Mouse (Mus musculus): ENCODE data around the gene Best1. TPM values are rescaled to one million over a fixed set of nuclear protein-coding genes. Genes with fewer than 3 reads are reported as not detected.

Best1 gene
- polyA plus RNA-seq, 1 experiment from 2014 or later = 1.5 TPM

DNA sequence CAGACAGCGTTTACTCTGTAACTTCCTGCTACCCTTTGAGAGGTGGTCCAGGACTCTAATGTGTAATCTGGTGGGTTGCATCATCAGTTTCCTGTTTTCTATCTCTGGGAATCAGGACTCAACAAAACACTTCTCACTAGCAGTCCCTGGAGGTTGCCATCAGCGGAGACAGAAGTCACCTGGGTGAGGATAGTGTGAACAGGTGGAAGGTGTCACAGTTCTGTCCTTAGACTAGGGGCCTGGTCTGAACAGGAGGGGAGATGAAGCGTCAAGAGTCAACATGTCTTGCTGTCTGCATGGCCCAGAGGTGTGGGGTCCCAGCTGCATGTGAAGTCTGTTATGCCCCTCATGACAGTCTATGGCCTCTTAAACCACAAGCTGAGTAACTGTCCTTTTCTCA, 48.5 kb downstream of the Best1 start:
- H3K4me2 ChIP-seq (ENCODE audit: low read depth) = no peak overlapping the region
- no peak overlapping the region for H3K4me3 ChIP-seq (ENCODE audit: low read depth, low read length)
- H3K4me1 ChIP-seq (ENCODE audit: control insufficient read depth, insufficient read depth, low read length) = peaks cover 4% of the 10 kb centered on the region; the same call in 1 of the 2 replicates
- no peaks in the 10 kb centered on the region for H3K27me3 ChIP-seq (ENCODE audit: control insufficient read depth, insufficient read depth, low read length)
- ATAC-seq (ENCODE audit: insufficient read depth, low FRiP score, low TSS enrichment) = no peak
- no peak for DNase-seq (ENCODE audit: low spot score)
- no peak overlapping the region for H3K27ac ChIP-seq (ENCODE audit: low read depth, low read length)
- WGBS = 95% methylated on average over 3 of the region's 3 CpGs
- H3K36me3 ChIP-seq (ENCODE audit: control insufficient read depth, insufficient read depth, low read length) = no peaks in the 10 kb centered on the region
- no peak overlapping the region for H3K9ac ChIP-seq (ENCODE audit: low read length)
- H3K9me3 ChIP-seq (ENCODE audit: control insufficient read depth, low read length) = no peaks in the 10 kb centered on the region

DNA sequence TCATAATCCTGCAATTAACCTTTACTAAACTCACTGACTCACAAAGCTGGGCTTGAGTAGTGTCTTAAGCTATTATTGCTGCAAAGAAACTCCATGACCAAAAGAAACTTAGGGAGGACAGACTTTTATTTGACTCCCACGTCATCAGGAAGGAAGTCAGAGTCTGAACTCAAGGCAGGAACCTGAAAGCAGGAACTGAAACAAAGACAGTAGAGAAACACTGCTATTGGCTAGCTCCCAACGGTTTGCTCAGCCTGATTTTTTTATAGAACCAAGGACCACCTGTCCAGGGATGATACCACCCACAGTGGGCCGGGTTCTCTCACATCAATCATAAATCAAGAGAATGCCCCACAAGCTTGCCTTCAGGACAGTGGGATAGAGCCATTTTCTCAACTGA, 49.0 kb downstream of the Best1 start:
- 84% methylated on average over 3 of the region's 3 CpGs for WGBS
- Histone ChIP-seq H3K36me3 (ENCODE audit: control insufficient read depth, insufficient read depth, low read length) (no peaks in the 10 kb centered on the region), H3K4me3 (ENCODE audit: low read depth, low read length) (no peak overlapping the region)

DNA sequence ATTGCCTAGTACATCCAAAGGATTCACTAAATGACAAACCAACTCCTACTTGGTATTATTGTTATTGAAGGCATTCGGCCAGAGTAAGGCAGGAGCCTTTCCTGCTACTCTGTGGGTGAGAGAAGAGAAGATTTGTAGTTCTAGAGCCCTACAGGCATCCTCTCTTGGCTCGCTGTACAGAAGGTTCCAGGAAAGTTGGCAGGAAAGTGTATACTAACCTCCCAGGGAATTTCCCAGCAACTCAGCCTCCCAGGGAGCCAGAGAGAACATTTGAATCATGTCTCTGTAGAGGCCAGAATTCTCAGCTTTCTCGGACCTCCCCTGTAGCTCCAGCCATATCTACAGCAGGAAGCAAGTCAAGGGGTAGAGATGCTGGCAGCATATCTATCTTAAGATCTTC, 54.4 kb downstream of the Best1 start:
- H3K4me2 ChIP-seq (ENCODE audit: low read depth) = no peak overlapping the region
- DNase-seq (ENCODE audit: low spot score) = no peak
- no peak for ATAC-seq (ENCODE audit: insufficient read depth, low FRiP score, low TSS enrichment)
- no peak overlapping the region for H3K4me3 ChIP-seq (ENCODE audit: low read depth, low read length)
- H3K27me3 ChIP-seq (ENCODE audit: control insufficient read depth, insufficient read depth, low read length) = no peaks in the 10 kb centered on the region
- no peaks in the 10 kb centered on the region for H3K9me3 ChIP-seq (ENCODE audit: control insufficient read depth, low read length)
- H3K4me1 ChIP-seq (ENCODE audit: control insufficient read depth, insufficient read depth, low read length) = no peaks in the 10 kb centered on the region
- no peak overlapping the region for H3K27ac ChIP-seq (ENCODE audit: low read depth, low read length)
- no peak overlapping the region for H3K9ac ChIP-seq (ENCODE audit: low read length)
- no peaks in the 10 kb centered on the region for H3K36me3 ChIP-seq (ENCODE audit: control insufficient read depth, insufficient read depth, low read length)
- WGBS = 83% methylated on average over 3 of the region's 3 CpGs

More for the DNA sequence above, 49.0 kb downstream of the Best1 start:
- Histone ChIP-seq H3K9ac (ENCODE audit: low read length) (no peak overlapping the region), H3K27me3 (ENCODE audit: control insufficient read depth, insufficient read depth, low read length) (no peaks in the 10 kb centered on the region), H3K27ac (ENCODE audit: low read depth, low read length) (no peak overlapping the region), H3K9me3 (ENCODE audit: control insufficient read depth, low read length) (no peaks in the 10 kb centered on the region), H3K4me1 (ENCODE audit: control insufficient read depth, insufficient read depth, low read length) (peaks cover 4% of the 10 kb centered on the region; the same call in 1 of the 2 replicates), H3K4me2 (ENCODE audit: low read depth) (no peak overlapping the region)
- DNase-seq (ENCODE audit: low spot score) = no peak
- no peak for ATAC-seq (ENCODE audit: insufficient read depth, low FRiP score, low TSS enrichment)

DNA sequence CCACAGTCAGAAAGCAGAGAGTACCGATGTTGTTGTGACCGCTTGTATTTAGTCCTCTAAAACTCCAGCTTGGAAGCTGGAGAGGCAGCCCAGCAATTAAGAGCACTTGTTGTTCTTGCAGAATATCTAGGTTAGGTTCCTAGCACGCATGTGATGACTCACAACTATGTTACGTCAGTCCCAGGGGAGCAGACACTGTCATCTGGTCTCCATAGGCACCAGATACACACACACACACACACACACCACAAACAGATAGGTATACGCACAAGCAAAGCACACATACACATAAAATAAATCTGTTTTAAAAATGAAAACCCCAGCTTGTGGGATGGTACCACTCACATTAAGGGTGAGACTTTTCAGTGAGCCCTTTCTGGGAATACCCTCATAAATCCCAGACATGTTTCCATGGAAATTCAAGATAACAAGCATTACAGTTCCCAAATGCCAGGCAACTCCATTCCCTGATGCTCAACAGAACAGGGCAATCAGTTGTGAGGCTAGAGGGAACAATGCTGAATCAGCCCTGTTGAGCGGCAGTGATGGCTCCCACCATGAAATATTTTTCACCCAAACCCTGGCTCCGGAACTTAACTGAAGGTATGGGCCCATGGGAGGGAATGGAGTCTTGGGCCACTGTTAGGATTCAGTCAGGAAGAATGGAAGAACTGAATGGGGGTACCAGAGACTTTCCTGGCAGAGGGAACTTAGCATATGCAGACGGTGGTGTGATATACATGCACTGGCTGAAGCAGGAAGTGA, 55.5 kb downstream of the Best1 start:
- H3K4me2 ChIP-seq (ENCODE audit: low read depth) = no peak overlapping the region
- ATAC-seq (ENCODE audit: insufficient read depth, low FRiP score, low TSS enrichment) = no peak
- H3K9ac ChIP-seq (ENCODE audit: low read length) = no peak overlapping the region
- no peaks in the 10 kb centered on the region for H3K27me3 ChIP-seq (ENCODE audit: control insufficient read depth, insufficient read depth, low read length)
- WGBS = 90% methylated on average over 8 of the region's 8 CpGs
- no peaks in the 10 kb centered on the region for H3K36me3 ChIP-seq (ENCODE audit: control insufficient read depth, insufficient read depth, low read length)
- H3K4me1 ChIP-seq (ENCODE audit: control insufficient read depth, insufficient read depth, low read length) = no peaks in the 10 kb centered on the region
- no peak for DNase-seq (ENCODE audit: low spot score)
- no peaks in the 10 kb centered on the region for H3K9me3 ChIP-seq (ENCODE audit: control insufficient read depth, low read length)
- no peak overlapping the region for H3K4me3 ChIP-seq (ENCODE audit: low read depth, low read length)
- no peak overlapping the region for H3K27ac ChIP-seq (ENCODE audit: low read depth, low read length)

DNA sequence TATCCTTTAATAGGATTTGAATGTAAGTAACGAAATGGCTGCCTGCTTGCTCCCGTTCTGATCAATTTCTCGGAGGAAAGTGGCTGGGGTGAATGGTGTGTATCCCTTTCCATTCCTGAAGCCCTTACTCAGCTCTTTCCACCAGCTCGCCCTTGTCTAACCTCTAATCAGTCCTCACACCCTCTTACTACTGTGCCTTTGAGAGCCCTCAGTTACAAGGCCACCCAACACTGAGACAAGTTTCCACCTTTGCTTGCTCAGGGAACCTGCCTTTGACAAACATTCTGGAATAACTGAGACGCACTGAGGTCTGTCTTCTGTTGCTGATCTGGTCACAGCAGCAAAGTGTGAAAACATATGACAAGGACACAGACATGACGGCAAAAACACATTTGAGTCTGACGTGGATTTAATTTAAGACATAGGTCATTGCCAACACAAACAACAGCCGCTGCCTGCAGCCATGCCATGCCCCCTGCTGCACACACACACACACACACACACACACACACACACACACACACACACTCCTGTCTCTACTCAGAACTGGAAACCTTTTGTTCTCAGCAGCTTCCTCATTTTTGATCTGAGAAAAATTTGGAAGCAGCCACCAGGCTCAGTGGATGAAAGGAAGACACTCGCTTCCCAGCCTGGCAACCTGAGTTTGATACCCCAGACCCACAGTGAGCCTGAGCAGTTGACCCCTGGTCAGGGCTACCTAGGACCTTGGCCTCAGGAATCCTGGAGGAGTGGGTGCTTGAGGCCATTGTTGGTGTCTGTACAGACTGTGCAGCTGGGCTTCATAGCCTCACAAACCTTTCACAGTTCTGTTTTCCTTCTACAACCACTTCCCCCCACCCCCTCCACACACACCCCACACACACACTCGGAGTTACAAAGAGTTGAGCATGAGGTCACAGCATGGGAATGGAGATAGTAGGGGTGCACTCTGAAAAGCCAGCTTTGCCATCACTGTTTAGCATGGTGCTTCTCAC, 58.6 kb downstream of the Best1 start:
- Histone ChIP-seq H3K27me3 (ENCODE audit: control insufficient read depth, insufficient read depth, low read length) (no peaks in the 10 kb centered on the region), H3K27ac (ENCODE audit: low read depth, low read length) (no peak overlapping the region), H3K4me2 (ENCODE audit: low read depth) (no peak overlapping the region), H3K4me3 (ENCODE audit: low read depth, low read length) (no peak overlapping the region), H3K9ac (ENCODE audit: low read length) (no peak overlapping the region), H3K4me1 (ENCODE audit: control insufficient read depth, insufficient read depth, low read length) (no peaks in the 10 kb centered on the region), H3K36me3 (ENCODE audit: control insufficient read depth, insufficient read depth, low read length) (no peaks in the 10 kb centered on the region), H3K9me3 (ENCODE audit: control insufficient read depth, low read length) (no peaks in the 10 kb centered on the region)
- no peak for ATAC-seq (ENCODE audit: insufficient read depth, low FRiP score, low TSS enrichment)
- DNase-seq (ENCODE audit: low spot score) = no peak
- 61% methylated on average over 10 of the region's 10 CpGs for WGBS

DNA sequence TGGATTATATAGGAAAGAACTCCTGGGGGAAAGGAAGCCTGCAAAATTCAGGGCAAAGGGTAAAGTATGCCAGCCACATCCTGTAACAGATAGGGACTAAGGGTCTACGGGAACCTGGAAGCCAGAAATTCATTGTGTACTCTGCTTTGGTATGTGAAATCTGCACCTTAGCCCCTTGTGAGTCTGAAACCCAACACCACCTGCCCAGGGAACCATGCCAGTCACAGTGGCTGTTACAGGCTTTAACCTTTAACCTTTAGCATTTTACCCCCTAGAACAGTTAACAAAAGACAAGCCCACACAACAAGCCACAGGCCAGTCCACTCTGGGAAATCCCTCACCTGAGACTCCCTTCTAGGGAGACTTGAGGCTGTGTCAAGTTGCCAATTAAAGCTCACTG, 59.6 kb downstream of the Best1 start:
- H3K27ac ChIP-seq (ENCODE audit: low read depth, low read length) = no peak overlapping the region
- no peak overlapping the region for H3K4me3 ChIP-seq (ENCODE audit: low read depth, low read length)
- no peaks in the 10 kb centered on the region for H3K27me3 ChIP-seq (ENCODE audit: control insufficient read depth, insufficient read depth, low read length)
- H3K4me2 ChIP-seq (ENCODE audit: low read depth) = no peak overlapping the region
- DNase-seq (ENCODE audit: low spot score) = no peak
- 46% methylated on average over 1 of the region's 1 CpGs for WGBS
- no peaks in the 10 kb centered on the region for H3K36me3 ChIP-seq (ENCODE audit: control insufficient read depth, insufficient read depth, low read length)
- no peaks in the 10 kb centered on the region for H3K9me3 ChIP-seq (ENCODE audit: control insufficient read depth, low read length)
- no peaks in the 10 kb centered on the region for H3K4me1 ChIP-seq (ENCODE audit: control insufficient read depth, insufficient read depth, low read length)
- no peak for ATAC-seq (ENCODE audit: insufficient read depth, low FRiP score, low TSS enrichment)
- H3K9ac ChIP-seq (ENCODE audit: low read length) = no peak overlapping the region

DNA sequence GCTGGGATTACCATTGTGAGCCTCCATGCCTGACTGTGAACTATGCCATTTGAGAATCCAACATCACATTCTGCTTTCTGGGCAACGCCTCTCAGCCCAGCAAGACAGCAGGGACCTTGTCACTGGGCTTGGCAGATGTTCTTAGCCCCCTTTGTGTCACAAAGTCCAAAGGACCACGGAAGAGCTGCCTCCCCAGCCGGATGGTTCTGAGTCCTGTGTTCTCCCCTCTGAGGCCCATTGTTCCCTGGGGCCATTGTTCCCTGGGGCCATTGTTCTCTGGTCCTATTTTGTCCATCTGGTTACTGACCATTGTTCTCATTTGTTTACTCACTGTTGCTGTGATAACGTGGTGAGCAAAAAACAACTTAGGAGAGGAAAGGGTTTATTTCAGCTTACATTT, 60.5 kb downstream of the Best1 start:
- Histone ChIP-seq H3K36me3 (ENCODE audit: control insufficient read depth, insufficient read depth, low read length) (no peaks in the 10 kb centered on the region), H3K9ac (ENCODE audit: low read length) (no peak overlapping the region), H3K27me3 (ENCODE audit: control insufficient read depth, insufficient read depth, low read length) (no peaks in the 10 kb centered on the region), H3K4me1 (ENCODE audit: control insufficient read depth, insufficient read depth, low read length) (no peaks in the 10 kb centered on the region), H3K27ac (ENCODE audit: low read depth, low read length) (no peak overlapping the region), H3K4me3 (ENCODE audit: low read depth, low read length) (no peak overlapping the region), H3K9me3 (ENCODE audit: control insufficient read depth, low read length) (no peaks in the 10 kb centered on the region), H3K4me2 (ENCODE audit: low read depth) (no peak overlapping the region)
- DNase-seq (ENCODE audit: low spot score) (no peak), ATAC-seq (ENCODE audit: insufficient read depth, low FRiP score, low TSS enrichment) (no peak)
- 28% methylated on average over 4 of the region's 4 CpGs for WGBS

DNA sequence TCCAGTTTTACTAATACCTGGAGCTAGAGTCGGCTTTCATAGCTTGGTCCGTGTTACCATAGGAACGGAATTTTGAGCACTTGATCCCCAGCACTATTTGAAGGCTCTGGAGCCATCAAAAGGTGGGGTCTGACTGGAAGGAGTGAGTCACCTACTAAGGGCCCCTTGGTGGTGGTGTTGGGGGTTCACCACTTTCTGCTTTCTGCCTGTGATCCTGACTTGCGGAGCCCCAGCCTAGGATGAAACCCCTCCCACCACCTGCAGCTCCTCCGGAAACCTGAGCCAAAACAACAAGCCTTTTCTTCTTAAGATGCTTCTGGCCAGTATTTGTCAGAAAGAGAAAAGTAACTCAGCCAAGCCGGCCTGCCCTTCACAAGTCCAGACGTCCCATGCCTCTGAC, 61.6 kb downstream of the Best1 start:
- Histone ChIP-seq H3K4me3 (ENCODE audit: low read depth, low read length) (no peak overlapping the region), H3K4me2 (ENCODE audit: low read depth) (no peak overlapping the region), H3K4me1 (ENCODE audit: control insufficient read depth, insufficient read depth, low read length) (no peaks in the 10 kb centered on the region), H3K27ac (ENCODE audit: low read depth, low read length) (no peak overlapping the region), H3K9ac (ENCODE audit: low read length) (no peak overlapping the region), H3K36me3 (ENCODE audit: control insufficient read depth, insufficient read depth, low read length) (no peaks in the 10 kb centered on the region), H3K27me3 (ENCODE audit: control insufficient read depth, insufficient read depth, low read length) (no peaks in the 10 kb centered on the region), H3K9me3 (ENCODE audit: control insufficient read depth, low read length) (no peaks in the 10 kb centered on the region)
- WGBS = 74% methylated on average over 7 of the region's 7 CpGs
- ATAC-seq (ENCODE audit: insufficient read depth, low FRiP score, low TSS enrichment) (no peak), DNase-seq (ENCODE audit: low spot score) (no peak)

Measured in neural tube, embryonic 11.5 days (tissue).